Mouse (Mus musculus) frontal cortex, adult 2 months (tissue): ENCODE data around the gene Crybb2. TPM values are rescaled to one million over a fixed set of nuclear protein-coding genes. Genes with fewer than 3 reads are reported as not detected.
A peak's percentile ranks its signal among the peaks of the same experiment; 100 is the strongest.

Experiments
- DNase-seq, 2 experiments: peaks; one replicate each; pipeline ENCODE4 v3.0.0; 2022; ENCODE audit warnings: low spot score in 1 of 2; ENCODE audit errors: extremely low spot score in 1 of 2
- polyA plus RNA-seq: library from polyadenylated mRNA; depleted of rRNA; stranded (reverse); fragments of >200 nt; gene quantifications from 2 replicates; pipeline ENCODE4 v1.2.3, GENCODE M21; 2012; rRNA removed

Gene Crybb2
- polyA plus RNA-seq, 1 experiment: not detected

GRCm38 (mm10) chr5:113035094-113036047 lies 34.5 kb downstream of the Crybb2 start:
- DNase-seq: no peak

- DNase-seq: no peak
These were observed 38.6 kb downstream of the Crybb2 start for GRCm38 (mm10) chr5:113031201-113031754.

- no peak for DNase-seq
These were observed 39.8 kb downstream of the Crybb2 start for GRCm38 (mm10) chr5:113030082-113030481.

GRCm38 (mm10) chr5:113026706-113027105 lies 43.2 kb downstream of the Crybb2 start:
- DNase-seq: no peak

GRCm38 (mm10) chr5:113024154-113024764 lies 45.7 kb downstream of the Crybb2 start:
- DNase-seq: no peak

- peak; percentile 47 to 70 for DNase-seq
These were observed 51.7 kb downstream of the Crybb2 start for GRCm38 (mm10) chr5:113018190-113018589.

- DNase-seq: no peak
These were observed 52.9 kb downstream of the Crybb2 start for GRCm38 (mm10) chr5:113017004-113017403.

- peak in 1 of 2 experiments; percentile 69 for DNase-seq
These were observed 54.5 kb downstream of the Crybb2 start, which contains the start of gene Grk3 for GRCm38 (mm10) chr5:113015236-113016061. Gene Grk3, minus strand, starts transcription at chr5:113015791.

- DNase-seq: no peak
These were observed 55.1 kb downstream of the Crybb2 start for GRCm38 (mm10) chr5:113014808-113015235.

- DNase-seq: no peak
These were observed 55.7 kb downstream of the Crybb2 start for GRCm38 (mm10) chr5:113014111-113014807.

- DNase-seq: no peak
These were observed 58.0 kb downstream of the Crybb2 start for GRCm38 (mm10) chr5:113011926-113012325.

- no peak for DNase-seq
These were observed 60.6 kb downstream of the Crybb2 start for GRCm38 (mm10) chr5:113009183-113009820.

- no peak for DNase-seq
These were observed 61.4 kb downstream of the Crybb2 start for GRCm38 (mm10) chr5:113008496-113008895.

Other genes starting within 250 kb of the Crybb2 start
- 2.0 TPM in 2 replicates for gene Myo18b, start 173.8 kb downstream of the Crybb2 start, polyA plus RNA-seq
- 55.7 and 62.3 TPM in 2 replicates for gene Grk3, start 54.3 kb downstream of the Crybb2 start, polyA plus RNA-seq
- 3.2 and 6.0 TPM in 2 replicates for gene Crybb3, start 11.5 kb upstream of the Crybb2 start, polyA plus RNA-seq
- 17.8 and 18.7 TPM in 2 replicates for gene 2900026A02Rik, start 151.1 kb upstream of the Crybb2 start, polyA plus RNA-seq
- gene Tmem211, start 156.8 kb upstream of the Crybb2 start, polyA plus RNA-seq: 0.04 TPM in 1 of 2 replicates, not detected in the other
- 66.4 and 69.8 TPM in 2 replicates for gene Sgsm1, start 240.7 kb upstream of the Crybb2 start, polyA plus RNA-seq